In genomic region chr13:70641381-70641780, GRCm38 (mm10) we compare ENCODE assay signal across 15 mouse cellular contexts. TPM values are rescaled to one million over a fixed set of nuclear protein-coding genes. Genes with fewer than 3 reads are reported as not detected.
DNase-seq lines count a peak whose midpoint lies in the region; ATAC-seq and TF ChIP-seq lines count a peak whose summit lies in the region.
"Had no signal": no experiment of that assay in that cellular context is flagged by ENCODE, and none has a peak within 500 bp of the region (broad histone marks: within the 10 kb centered on the region; RNA-seq: fewer than 3 reads in every experiment).

No protein-coding gene starts in this region.

- no peak for TF ChIP-seq POLR2A in liver, adult 2 months (IDR thresholded peaks at IDR 0.05; ENCODE audit: extremely low read depth, insufficient read depth, low read length)
- no peak for TF ChIP-seq POLR2A in bone marrow, adult 2 months (IDR thresholded peaks at IDR 0.05; ENCODE audit: borderline replicate concordance, control insufficient read depth, low read depth, low read length)

- 23% methylated on average over 5 of the region's 5 CpGs for WGBS in liver, adult 2 months
- WGBS in liver, embryonic 12.5 days (ENCODE audit: insufficient replicate concordance): 53% methylated on average over 5 of the region's 5 CpGs
- 29% methylated on average over 5 of the region's 5 CpGs for WGBS in bone marrow, adult 2 months
- 37% methylated on average over 5 of the region's 5 CpGs for WGBS in liver, postnatal 0 days (ENCODE audit: insufficient replicate concordance)

- no peak overlapping the region for H3K27ac ChIP-seq in liver, adult 2 months (replicated peaks; ENCODE audit: insufficient read depth, low read depth, low read length)
- H3K27ac ChIP-seq in liver, embryonic 12.5 days: no peak overlapping the region
- H3K27ac ChIP-seq in bone marrow, adult 2 months (ENCODE audit: control insufficient read depth, insufficient read depth, low read depth, low read length, poor library complexity): peak overlapping the region; percentile 32; the same call in 1 of the 2 replicates
- no peak overlapping the region for H3K27ac ChIP-seq in liver, postnatal 0 days (ENCODE audit: low read depth)
- H3K27ac ChIP-seq: forebrain, embryonic 15.5 days; heart, embryonic 15.5 days had no signal

- peaks cover 5% of the 10 kb centered on the region for H3K79me2 ChIP-seq in liver, adult 2 months (ENCODE audit: control insufficient read depth, insufficient read depth, low read length)

- ATAC-seq in liver, embryonic 12.5 days: no peak
- no peak for ATAC-seq in liver, postnatal 0 days
- peak; percentile 47 for ATAC-seq in megakaryocyte progenitor cell, adult 5-6 weeks (replicated peaks; ENCODE audit: poor library complexity)
- ATAC-seq: forebrain, embryonic 15.5 days had no signal

- H3K9ac ChIP-seq in liver, adult 2 months (ENCODE audit: low read depth, low read length): no peak overlapping the region
- no peak overlapping the region for H3K9ac ChIP-seq in liver, embryonic 12.5 days
- no peak overlapping the region for H3K9ac ChIP-seq in liver, postnatal 0 days (replicated peaks)
- H3K9ac ChIP-seq: forebrain, embryonic 15.5 days; heart, embryonic 15.5 days had no signal

- H3K4me2 ChIP-seq in liver, embryonic 12.5 days: no peak overlapping the region
- no peak overlapping the region for H3K4me2 ChIP-seq in liver, postnatal 0 days (ENCODE audit: low read depth, low read length)
- H3K4me2 ChIP-seq: forebrain, embryonic 15.5 days; heart, embryonic 15.5 days had no signal

- H3K36me3 ChIP-seq in liver, adult 2 months (ENCODE audit: control insufficient read depth, insufficient read depth, low read length): no peaks in the 10 kb centered on the region
- H3K36me3 ChIP-seq in liver, embryonic 12.5 days: no peaks in the 10 kb centered on the region
- H3K36me3 ChIP-seq in liver, postnatal 0 days (replicated peaks; ENCODE audit: insufficient read depth, low read length): no peaks in the 10 kb centered on the region
- H3K36me3 ChIP-seq: forebrain, embryonic 15.5 days; heart, embryonic 15.5 days had no signal

- H3K4me1 ChIP-seq in liver, adult 2 months (ENCODE audit: control insufficient read depth, insufficient read depth, low read length): peaks cover 7% of the 10 kb centered on the region
- peaks cover 13% of the 10 kb centered on the region for H3K4me1 ChIP-seq in liver, embryonic 12.5 days
- H3K4me1 ChIP-seq in bone marrow, adult 2 months (ENCODE audit: control insufficient read depth, insufficient read depth, low read length): no peaks in the 10 kb centered on the region; the same call in 1 of the 2 replicates
- H3K4me1 ChIP-seq in liver, postnatal 0 days (ENCODE audit: insufficient read depth): peaks cover 8% of the 10 kb centered on the region

- H3K9me3 ChIP-seq in liver, embryonic 12.5 days (replicated peaks): no peaks in the 10 kb centered on the region
- H3K9me3 ChIP-seq in liver, postnatal 0 days (ENCODE audit: low read length): no peaks in the 10 kb centered on the region
- H3K9me3 ChIP-seq: forebrain, embryonic 15.5 days; heart, embryonic 15.5 days had no signal

- TF ChIP-seq CTCF in liver, adult 2 months (IDR thresholded peaks at IDR 0.05; ENCODE audit: low read depth, low read length): no peak
- TF ChIP-seq CTCF in bone marrow, adult 2 months (IDR thresholded peaks at IDR 0.05; ENCODE audit: control insufficient read depth, insufficient read depth, low read length): no peak
- TF ChIP-seq CTCF in liver, postnatal 0 days (IDR thresholded peaks at IDR 0.05; ENCODE audit: low read depth): no peak

- 0 out of 2 replicates have a peak, but pooled peaks have one; percentile 39 for TF ChIP-seq EP300 in liver, postnatal 0 days (IDR thresholded peaks at IDR 0.05; ENCODE audit: low read depth)

- H3K4me3 ChIP-seq in liver, adult 2 months (ENCODE audit: insufficient read depth, low read depth, low read length): no peak overlapping the region
- no peak overlapping the region for H3K4me3 ChIP-seq in liver, embryonic 12.5 days
- no peak overlapping the region for H3K4me3 ChIP-seq in bone marrow, adult 2 months (replicated peaks; ENCODE audit: control insufficient read depth, low read depth, low read length)
- H3K4me3 ChIP-seq in liver, postnatal 0 days (ENCODE audit: low read depth, low read length): no peak overlapping the region
- H3K4me3 ChIP-seq: erythroblast, embryonic 14.5 days; forebrain, embryonic 15.5 days; heart, embryonic 15.5 days had no signal

- peak; percentile 85 for DNase-seq in liver, adult 2 months (ENCODE audit: extremely low read depth, low read depth, low spot score)
- peak; percentile 43 for DNase-seq in liver, postnatal 0 days
- DNase-seq in MN1 (ENCODE audit: low spot score): no peak
- DNase-seq in layer of hippocampus, adult 11-12 months (ENCODE audit: low spot score): no peak
- no peak for DNase-seq in thymus, postnatal 25 days
- DNase-seq: cerebellum, adult 18-20 months; heart, adult 18-20 months; layer of hippocampus, postnatal 36 days; thymus, adult 18-20 months had no signal

- no peaks in the 10 kb centered on the region for H3K27me3 ChIP-seq in liver, adult 2 months (ENCODE audit: control insufficient read depth, insufficient read depth, low read length)
- H3K27me3 ChIP-seq in liver, embryonic 12.5 days (replicated peaks): no peaks in the 10 kb centered on the region
- no peaks in the 10 kb centered on the region for H3K27me3 ChIP-seq in liver, postnatal 0 days (ENCODE audit: insufficient read depth, low read length)
- H3K27me3 ChIP-seq: forebrain, embryonic 15.5 days; heart, embryonic 15.5 days had no signal

RNA-seq across cellular contexts. Expression of gene Ice1, which starts 3.9 kb away (rescaled TPM):
- total RNA-seq in liver, adult 2 months (2014; rRNA removed): 12.2 and 14.5 TPM in 2 replicates
- 5.9 and 8.5 TPM in 2 replicates for polyA plus RNA-seq in liver, adult 2 months (2012; rRNA removed)
- polyA plus RNA-seq in liver, embryonic 12.5 days (2016; fragmentation: Nextera tagmentation; extraction: Ambion mirVana): 9.7 and 10.3 TPM in 2 replicates
- polyA plus RNA-seq in bone marrow, adult 2 months (2011; ENCODE audit: insufficient read depth, insufficient read length, low replicate concordance, missing spikeins): 7.9 and 10.2 TPM in 2 replicates
- polyA plus RNA-seq in liver, postnatal 0 days (2015; fragmentation: Nextera tagmentation; extraction: Ambion mirVana): 3.4 and 3.7 TPM in 2 replicates
- 30.7 and 30.9 TPM in 2 replicates for total RNA-seq in megakaryocyte progenitor cell, adult 5-6 weeks (2015)
- 17.7 and 19.7 TPM in 2 replicates for total RNA-seq in megakaryocyte progenitor cell, adult 5-6 weeks (2017)

Comparison
In these comparisons a context has a peak if more than half of its experiments do, and no peak if none do; other contexts are left out.
1. DNase-seq: peak in liver, adult 2 months (single experiment) and liver, postnatal 0 days (single experiment); none in MN1 (single experiment), layer of hippocampus, adult 11-12 months (single experiment) and thymus, postnatal 25 days (single experiment).